Mouse (Mus musculus): ENCODE measurements around the gene Uck1. TPM values are rescaled to one million over a fixed set of nuclear protein-coding genes. Genes with fewer than 3 reads are reported as not detected.
A peak's percentile ranks its signal among the peaks of the same experiment; 100 is the strongest.
"Not testable (repeated sequence)": the region's sequence is repeated elsewhere in the genome, so short reads cannot be mapped to it uniquely, and the experiment has no call there.

The Uck1 gene
- 74.7 and 84.0 TPM in 2 replicates for polyA plus RNA-seq (2016; fragmentation: Nextera tagmentation; extraction: Ambion mirVana)

DNA sequence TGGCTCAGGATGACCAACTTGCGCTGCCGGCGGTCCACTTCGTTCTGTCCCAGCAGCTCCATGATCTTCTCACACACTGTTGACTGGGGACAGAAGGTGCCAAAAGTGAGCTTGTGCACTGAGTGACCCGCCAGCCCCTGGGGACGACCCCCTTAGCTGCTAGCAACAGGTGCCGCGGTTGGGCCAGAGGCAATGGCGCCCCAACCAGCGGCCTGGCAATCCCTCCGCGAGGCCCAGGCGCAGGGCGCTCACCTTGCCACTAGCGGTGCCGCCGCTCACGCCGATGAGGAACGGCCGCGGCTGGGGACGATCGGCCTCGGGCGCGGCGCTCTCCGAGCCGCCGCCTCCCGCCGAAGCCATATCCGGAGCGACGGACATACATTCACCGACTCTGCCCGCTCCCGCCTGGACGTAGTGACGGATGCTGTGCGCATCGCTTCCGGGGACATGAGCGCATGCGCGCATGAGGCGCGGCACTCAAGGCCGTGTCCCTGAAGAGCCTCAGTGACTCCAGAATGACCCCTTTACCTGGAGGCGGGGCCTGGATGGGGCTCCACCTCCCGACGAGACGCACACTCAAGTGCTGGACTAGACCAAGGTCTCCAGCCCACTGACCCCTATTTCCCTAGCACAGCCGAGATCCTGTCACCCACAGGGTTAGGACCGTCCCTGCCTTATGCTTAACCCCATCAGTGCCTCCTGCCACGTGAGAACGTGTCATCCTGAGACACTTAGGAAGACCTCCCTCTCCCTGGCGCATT is at the start of gene Uck1:
Gene Uck1 (minus strand): TSS at position 503 of the 761 bp plus-strand sequence.
- peak; percentile 91 for DNase-seq (ENCODE audit: low spot score)
- H3K27me3 ChIP-seq (replicated peaks; ENCODE audit: low read depth, poor library complexity, severe bottlenecking), result no peaks in the 10 kb centered on the region
- peak within 1 kb of the TSS; percentile 90 for H3K27ac ChIP-seq (replicated peaks)
- peak within 1 kb of the TSS; percentile 91 for H3K4me3 ChIP-seq
- H3K36me3 ChIP-seq (replicated peaks), result peaks cover 36% of the 10 kb centered on the region
- no peaks in the 10 kb centered on the region for H3K9me3 ChIP-seq
- H3K4me1 ChIP-seq, result peaks cover 19% of the 10 kb centered on the region
- 1% methylated on average over 59 of the region's 59 CpGs for WGBS

- H3K4me1 ChIP-seq, result peaks cover 60% of the 10 kb centered on the region
- peaks cover 26% of the 10 kb centered on the region for H3K27me3 ChIP-seq (replicated peaks; ENCODE audit: low read depth, poor library complexity, severe bottlenecking)
- H3K36me3 ChIP-seq (replicated peaks), result peaks cover 74% of the 10 kb centered on the region
- no peak for DNase-seq (ENCODE audit: low spot score)
- no peak overlapping the region for H3K27ac ChIP-seq (replicated peaks)
- H3K4me3 ChIP-seq, result 0 out of 2 replicates have a peak overlapping the region, but pooled peaks have one; percentile 17
- no peaks in the 10 kb centered on the region for H3K9me3 ChIP-seq
- WGBS, result 85% methylated on average over 16 of the region's 16 CpGs
These were observed 49.1 kb upstream of the Uck1 start for GRCm38 (mm10) chr2:32308870-32309568.

DNA sequence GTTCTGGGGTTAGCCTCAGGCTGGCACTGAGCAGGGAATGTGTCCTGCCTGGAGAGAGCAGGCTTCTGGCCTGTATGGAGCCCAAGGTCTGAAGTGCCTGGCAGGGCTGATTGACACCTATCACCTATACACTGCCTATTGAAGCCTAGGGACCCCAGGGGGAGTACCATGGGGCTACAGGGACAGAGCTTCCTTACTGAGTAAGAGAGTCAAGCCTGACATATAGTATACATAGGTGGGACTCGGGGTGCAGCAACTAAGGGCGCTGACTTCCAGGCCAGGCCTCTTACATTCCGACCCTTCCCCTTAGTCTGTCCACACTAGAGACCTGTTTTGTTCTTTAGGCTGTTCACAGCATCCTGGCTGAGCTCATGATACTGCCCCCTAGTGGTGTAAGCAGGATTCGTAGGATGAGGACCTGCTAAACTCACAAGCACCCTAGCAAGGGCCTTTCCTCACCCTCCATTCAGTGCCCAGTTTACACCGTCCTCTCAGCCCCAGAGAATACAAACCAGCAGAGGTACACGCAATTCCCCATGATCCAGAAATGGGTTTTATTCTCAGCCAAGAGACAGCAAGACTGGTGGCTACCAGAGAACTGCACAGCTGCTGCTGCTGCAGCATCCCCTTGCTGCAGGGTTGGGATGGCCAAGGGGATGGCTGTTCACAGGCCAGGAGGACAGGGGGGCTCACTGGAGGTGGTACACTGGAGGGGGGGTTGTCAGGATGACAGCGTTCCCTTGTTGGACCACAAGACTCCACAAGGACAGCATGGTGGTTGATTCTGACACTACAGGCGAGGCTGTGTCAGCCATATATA is 48.2 kb upstream of the Uck1 start:
- peaks cover 60% of the 10 kb centered on the region for H3K4me1 ChIP-seq
- peak overlapping the region; percentile 23; the same call in 1 of the 2 replicates for H3K4me3 ChIP-seq
- peaks cover 82% of the 10 kb centered on the region for H3K36me3 ChIP-seq (replicated peaks)
- WGBS, result 49% methylated on average over 8 of the region's 8 CpGs
- H3K27ac ChIP-seq (replicated peaks), result no peak overlapping the region
- H3K9me3 ChIP-seq, result no peaks in the 10 kb centered on the region
- peaks cover 22% of the 10 kb centered on the region for H3K27me3 ChIP-seq (replicated peaks; ENCODE audit: low read depth, poor library complexity, severe bottlenecking)
- DNase-seq (ENCODE audit: low spot score), result peak; percentile 72

- Histone ChIP-seq H3K4me1 (peaks cover 51% of the 10 kb centered on the region), H3K27me3 (replicated peaks; ENCODE audit: low read depth, poor library complexity, severe bottlenecking) (peaks cover 14% of the 10 kb centered on the region), H3K27ac (replicated peaks) (no peak overlapping the region), H3K4me3 (no peak overlapping the region), H3K9me3 (no peaks in the 10 kb centered on the region), H3K36me3 (replicated peaks) (peaks cover 89% of the 10 kb centered on the region)
- 86% methylated on average over 6 of the region's 6 CpGs for WGBS
- DNase-seq (ENCODE audit: low spot score), result no peak
These were observed 47.4 kb upstream of the Uck1 start for GRCm38 (mm10) chr2:32307247-32307798.

GRCm38 (mm10) chr2:32306176-32306575 is 46.2 kb upstream of the Uck1 start:
- Histone ChIP-seq H3K4me3 (peak overlapping the region; percentile 13; the same call in 1 of the 2 replicates), H3K36me3 (replicated peaks) (peaks cover 97% of the 10 kb centered on the region), H3K27me3 (replicated peaks; ENCODE audit: low read depth, poor library complexity, severe bottlenecking) (peaks cover 9% of the 10 kb centered on the region), H3K9me3 (no peaks in the 10 kb centered on the region), H3K4me1 (peaks cover 40% of the 10 kb centered on the region), H3K27ac (replicated peaks) (0 out of 2 replicates have a peak overlapping the region, but pooled peaks have one; percentile 24)
- 81% methylated on average over 9 of the region's 9 CpGs for WGBS
- DNase-seq (ENCODE audit: low spot score), result no peak

DNA sequence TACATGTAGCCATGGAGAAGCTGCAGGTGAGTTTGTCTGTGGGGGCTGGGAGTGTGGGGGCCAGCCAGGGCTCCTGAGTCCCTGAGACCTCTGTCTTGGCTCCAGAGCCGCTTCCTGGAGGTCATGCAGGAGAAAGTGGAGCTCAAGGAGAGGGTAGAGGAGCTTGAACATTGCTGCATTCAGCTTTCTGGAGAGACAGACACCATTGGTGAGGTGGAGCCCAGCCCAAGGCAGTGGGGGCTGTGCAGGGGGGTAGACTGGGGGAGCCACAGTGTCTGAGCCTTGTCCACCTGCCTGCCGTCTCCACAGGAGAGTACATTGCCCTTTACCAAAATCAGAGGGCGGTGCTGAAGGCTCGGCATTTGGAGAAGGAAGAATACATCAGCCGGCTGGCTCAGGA is 45.7 kb upstream of the Uck1 start:
- Histone ChIP-seq H3K27me3 (replicated peaks; ENCODE audit: low read depth, poor library complexity, severe bottlenecking) (peaks cover 4% of the 10 kb centered on the region), H3K27ac (replicated peaks) (peak overlapping the region; percentile 36; the same call in 1 of the 2 replicates), H3K4me1 (peaks cover 35% of the 10 kb centered on the region), H3K36me3 (replicated peaks) (peaks cover 98% of the 10 kb centered on the region), H3K4me3 (no peak overlapping the region), H3K9me3 (no peaks in the 10 kb centered on the region)
- DNase-seq (ENCODE audit: low spot score), result no peak
- WGBS, result 93% methylated on average over 5 of the region's 5 CpGs

- WGBS, result 56% methylated on average over 8 of the region's 8 CpGs
- peak; percentile 82 for DNase-seq (ENCODE audit: low spot score)
These were observed 44.3 kb upstream of the Uck1 start for GRCm38 (mm10) chr2:32304145-32304832.

DNA sequence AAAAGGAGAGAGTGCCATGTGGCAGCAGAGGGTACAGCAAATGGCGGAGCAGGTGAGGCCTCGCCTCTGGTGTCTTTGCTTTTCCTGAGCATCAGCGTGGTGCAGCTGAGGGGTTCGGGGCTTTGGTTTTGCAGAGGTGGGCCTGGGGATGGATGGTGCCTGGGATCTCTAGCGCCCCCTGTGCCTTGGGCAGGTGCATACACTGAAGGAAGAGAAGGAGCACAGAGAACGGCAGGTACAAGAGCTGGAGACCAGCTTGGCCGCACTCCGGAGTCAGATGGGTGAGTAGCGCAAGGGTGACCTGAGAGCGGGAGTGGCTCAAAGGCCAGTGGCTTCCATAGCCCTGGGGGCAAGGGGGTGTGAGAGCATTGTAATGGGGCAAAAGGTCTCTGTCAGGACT is 43.0 kb upstream of the Uck1 start:
- Histone ChIP-seq H3K4me1 (peaks cover 10% of the 10 kb centered on the region), H3K4me3 (no peak overlapping the region), H3K27ac (replicated peaks) (no peak overlapping the region), H3K9me3 (no peaks in the 10 kb centered on the region), H3K27me3 (replicated peaks; ENCODE audit: low read depth, poor library complexity, severe bottlenecking) (no peaks in the 10 kb centered on the region), H3K36me3 (replicated peaks) (peaks cover 98% of the 10 kb centered on the region)
- DNase-seq (ENCODE audit: low spot score), result no peak
- WGBS, result 87% methylated on average over 10 of the region's 10 CpGs

More at GRCm38 (mm10) chr2:32304145-32304832, 44.3 kb upstream of the Uck1 start:
- Histone ChIP-seq H3K9me3 (no peaks in the 10 kb centered on the region), H3K27ac (replicated peaks) (peak overlapping the region; percentile 65), H3K36me3 (replicated peaks) (peaks cover 98% of the 10 kb centered on the region), H3K4me1 (peaks cover 21% of the 10 kb centered on the region), H3K4me3 (peak overlapping the region; percentile 11; the same call in 1 of the 2 replicates), H3K27me3 (replicated peaks; ENCODE audit: low read depth, poor library complexity, severe bottlenecking) (no peaks in the 10 kb centered on the region)

- no peak overlapping the region for H3K4me3 ChIP-seq
- H3K27ac ChIP-seq (replicated peaks), result no peak overlapping the region
- peaks cover under 1% of the 10 kb centered on the region for H3K4me1 ChIP-seq
- H3K27me3 ChIP-seq (replicated peaks; ENCODE audit: low read depth, poor library complexity, severe bottlenecking), result no peaks in the 10 kb centered on the region
- DNase-seq (ENCODE audit: low spot score), result no peak
- peaks cover 92% of the 10 kb centered on the region for H3K36me3 ChIP-seq (replicated peaks)
- WGBS, result 93% methylated on average over 4 of the region's 4 CpGs
- H3K9me3 ChIP-seq, result no peaks in the 10 kb centered on the region
These were observed 39.5 kb upstream of the Uck1 start for GRCm38 (mm10) chr2:32299469-32299868.

- H3K4me3 ChIP-seq; DNase-seq (ENCODE audit: low spot score); H3K4me1 ChIP-seq; H3K27ac ChIP-seq (replicated peaks); H3K27me3 ChIP-seq (replicated peaks; ENCODE audit: low read depth, poor library complexity, severe bottlenecking); H3K9me3 ChIP-seq: not testable (repeated sequence)
- peaks cover 69% of the 10 kb centered on the region for H3K36me3 ChIP-seq (replicated peaks)
- 89% methylated on average over 2 of the region's 2 CpGs for WGBS
These were observed 35.9 kb upstream of the Uck1 start for GRCm38 (mm10) chr2:32295842-32296241.

DNA sequence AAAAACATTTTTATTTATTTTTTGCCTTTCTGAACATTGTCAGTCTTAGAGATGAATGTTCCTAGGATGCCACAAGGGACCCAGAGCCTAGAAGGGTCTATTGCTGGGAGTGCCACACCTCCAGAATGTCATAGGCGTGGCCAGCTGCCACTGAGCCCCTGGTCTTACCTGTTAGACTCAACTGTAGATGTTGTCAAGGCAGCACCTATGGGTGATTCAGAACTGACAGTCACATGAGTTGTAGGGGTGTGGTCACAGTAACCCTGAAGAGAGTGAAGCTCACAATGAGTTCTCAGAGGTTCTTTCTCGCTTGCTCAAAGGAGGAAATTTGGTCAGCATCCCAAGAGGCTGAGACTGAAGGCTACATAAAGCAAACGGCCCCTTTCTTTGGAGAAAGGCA is 35.3 kb upstream of the Uck1 start:
- Histone ChIP-seq H3K27ac (replicated peaks) (no peak overlapping the region), H3K4me1 (no peaks in the 10 kb centered on the region), H3K36me3 (replicated peaks) (peaks cover 63% of the 10 kb centered on the region), H3K27me3 (replicated peaks; ENCODE audit: low read depth, poor library complexity, severe bottlenecking) (no peaks in the 10 kb centered on the region), H3K4me3 (no peak overlapping the region), H3K9me3 (no peaks in the 10 kb centered on the region)
- 85% methylated on average over 3 of the region's 3 CpGs for WGBS
- DNase-seq (ENCODE audit: low spot score), result no peak

Measured in embryonic facial prominence, embryonic 10.5 days (tissue).